Mouse (Mus musculus) kidney, adult 11 months (tissue): Measurements from ENCODE around the gene Dlx3.

Source experiments
- DNase-seq: peaks from one replicate; pipeline ENCODE4 v3.0.0; 2022

Gene Dlx3

DNA sequence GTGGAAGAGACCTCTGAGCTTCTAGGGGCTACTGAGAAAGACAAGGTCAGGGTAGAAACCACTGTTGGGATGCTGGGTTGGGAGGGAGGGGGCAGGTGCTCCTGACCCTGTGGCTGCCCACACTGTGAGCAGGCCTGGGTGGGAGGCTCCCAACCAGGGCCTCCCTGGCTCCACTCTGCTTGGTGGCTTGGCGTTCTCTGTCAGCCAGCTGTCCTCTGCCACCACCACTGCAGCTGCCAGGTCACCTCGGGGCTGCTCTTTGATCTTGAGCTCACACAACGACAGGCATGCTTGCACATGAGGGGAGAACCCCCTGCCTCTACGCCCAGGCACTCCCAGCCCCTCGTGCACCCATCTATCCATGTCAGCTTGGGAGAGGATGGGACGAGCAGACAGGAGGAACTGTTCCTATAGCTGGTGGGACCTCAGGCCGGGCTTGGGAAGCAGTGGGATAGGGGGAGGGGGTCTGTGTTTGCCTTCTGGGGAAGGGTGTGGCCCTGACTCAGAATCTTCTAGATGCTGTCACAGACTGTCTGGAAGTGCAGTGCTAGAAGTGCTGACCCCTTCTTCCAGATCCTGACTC, 5.5 kb downstream of the Dlx3 start:
- DNase-seq = no peak

DNA sequence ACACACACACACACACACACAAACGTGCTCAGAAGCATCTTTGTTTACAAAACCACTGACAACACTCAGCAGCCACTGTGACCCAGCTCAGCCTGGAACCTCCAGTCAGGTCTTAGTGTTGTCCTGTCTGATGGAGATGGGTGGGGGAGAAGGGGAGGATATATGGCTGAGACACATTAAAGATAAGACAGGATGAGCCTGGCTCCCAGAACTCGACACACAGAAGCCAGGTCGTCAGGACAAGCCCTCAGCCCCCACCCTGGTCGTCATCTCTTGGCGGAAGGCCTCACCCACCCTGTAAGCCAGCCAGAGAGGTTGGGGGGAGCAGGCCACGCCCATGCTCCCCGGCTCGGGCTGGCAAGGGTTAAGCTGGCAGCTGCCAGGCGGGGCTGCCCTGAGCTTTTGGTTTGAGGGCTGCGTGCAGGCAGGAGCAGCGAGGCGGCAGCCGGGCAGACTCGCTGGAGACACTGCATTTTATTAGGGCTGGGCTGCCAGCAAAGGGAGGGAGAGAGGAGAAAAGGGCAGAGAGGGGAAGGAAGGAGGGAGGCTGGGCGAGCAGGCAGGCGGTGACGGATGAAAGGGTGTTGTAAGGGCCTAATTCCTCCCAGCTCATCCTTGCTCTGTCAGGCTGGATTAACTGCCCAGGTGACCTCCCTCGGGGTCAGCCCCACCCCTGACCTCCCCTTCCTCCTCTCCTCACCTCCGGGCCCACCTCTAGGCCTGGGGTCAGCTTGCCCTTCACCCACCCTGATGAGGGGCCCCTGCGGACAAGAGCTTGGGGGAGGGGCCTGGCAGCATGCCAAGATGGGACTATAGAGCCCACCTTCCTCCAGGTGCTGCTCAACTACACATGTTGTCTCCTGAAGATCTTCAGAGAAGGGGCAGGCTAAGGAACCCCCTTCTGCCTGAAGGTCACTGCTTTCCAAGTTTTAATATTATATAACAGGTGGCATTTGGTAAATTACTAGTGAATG, 6.6 kb downstream of the Dlx3 start:
- DNase-seq = no peak

DNA sequence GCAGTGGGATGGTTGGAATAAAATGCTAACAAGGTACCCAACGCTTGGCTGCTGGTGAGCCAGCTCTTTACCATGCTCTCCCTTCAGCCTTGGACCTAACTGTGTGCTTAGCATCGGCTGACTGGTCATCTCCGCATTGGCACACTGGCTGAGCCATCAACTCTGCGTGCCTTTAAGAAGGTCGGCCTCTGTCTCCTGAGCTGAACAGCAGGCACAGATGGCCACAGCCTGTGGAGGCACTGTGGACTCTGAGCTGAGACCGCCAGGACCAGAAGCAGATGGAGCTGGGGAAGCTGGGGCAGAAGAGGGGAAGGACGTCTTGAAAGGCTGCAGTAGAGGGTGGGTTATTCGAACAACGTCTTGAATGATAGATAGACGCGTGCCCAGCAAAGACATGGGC, 8.4 kb downstream of the Dlx3 start:
- DNase-seq = no peak

DNA sequence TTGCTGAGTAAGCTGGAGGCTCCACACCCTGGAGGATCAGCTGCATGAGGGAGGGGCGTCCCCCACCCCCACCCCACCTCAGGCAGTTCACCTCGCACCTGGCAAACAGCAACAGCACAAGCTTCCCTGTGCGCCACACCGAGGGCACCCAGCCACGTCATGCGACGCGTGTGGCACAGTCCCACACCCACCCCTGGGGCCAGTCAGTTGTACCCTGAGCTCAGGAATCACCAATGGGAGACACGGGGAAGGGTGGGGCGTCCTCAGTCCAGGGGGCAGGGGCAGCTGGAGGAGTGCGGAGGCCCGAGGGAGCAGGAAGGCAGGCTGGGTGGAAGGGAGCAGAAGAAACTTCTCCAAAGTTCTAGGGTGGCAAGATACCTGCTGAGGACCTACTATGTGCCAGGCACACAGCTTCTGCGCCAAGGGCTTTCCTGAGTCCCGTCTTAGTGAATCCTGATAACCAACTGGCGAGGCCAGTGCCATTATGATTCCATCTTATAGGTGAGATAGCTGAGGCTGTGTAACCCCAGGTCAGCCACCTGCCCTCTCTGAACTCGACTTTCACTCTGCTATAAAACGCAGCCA, 10.8 kb downstream of the Dlx3 start:
- DNase-seq = no peak

DNA sequence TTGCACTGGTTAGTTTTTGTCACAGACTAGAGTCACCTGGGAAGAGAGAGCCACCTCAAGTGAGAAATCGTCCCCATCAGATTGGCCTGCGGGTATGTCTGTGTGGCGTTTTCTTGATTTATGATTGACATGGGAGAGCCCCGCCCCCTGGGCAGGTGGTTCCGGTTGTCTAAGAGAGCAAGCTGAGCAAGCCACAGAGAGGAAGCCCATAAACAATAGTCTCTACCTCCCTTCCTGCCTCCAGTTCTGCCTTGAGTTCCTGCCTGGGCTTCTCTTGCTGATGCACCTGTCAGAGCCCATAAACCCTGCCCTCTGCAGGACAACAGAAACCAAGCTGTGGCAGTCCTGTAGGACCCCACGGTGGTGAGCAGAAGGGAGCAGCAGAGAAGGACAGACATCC, 13.4 kb downstream of the Dlx3 start:
- DNase-seq = no peak

DNA sequence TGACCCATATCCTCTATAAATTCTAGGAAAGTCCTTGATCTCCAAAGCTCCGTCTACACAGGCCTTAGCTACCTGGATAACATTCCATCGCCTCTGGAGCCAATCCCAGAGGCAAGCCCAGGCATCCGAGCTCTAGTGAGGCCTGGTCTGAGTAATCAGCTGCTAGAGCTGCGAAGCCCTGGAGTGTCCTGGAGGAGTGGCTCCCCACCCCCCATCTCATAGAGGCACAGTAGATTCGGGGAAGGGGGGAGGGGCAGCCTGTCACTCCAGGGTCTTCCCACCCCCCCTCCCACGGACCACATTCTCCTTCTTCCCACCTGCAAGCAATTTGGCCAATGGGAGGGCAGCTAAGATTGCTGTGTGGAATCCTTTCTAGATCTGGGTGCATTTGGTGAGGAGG, 17.4 kb downstream of the Dlx3 start:
- DNase-seq = no peak

DNA sequence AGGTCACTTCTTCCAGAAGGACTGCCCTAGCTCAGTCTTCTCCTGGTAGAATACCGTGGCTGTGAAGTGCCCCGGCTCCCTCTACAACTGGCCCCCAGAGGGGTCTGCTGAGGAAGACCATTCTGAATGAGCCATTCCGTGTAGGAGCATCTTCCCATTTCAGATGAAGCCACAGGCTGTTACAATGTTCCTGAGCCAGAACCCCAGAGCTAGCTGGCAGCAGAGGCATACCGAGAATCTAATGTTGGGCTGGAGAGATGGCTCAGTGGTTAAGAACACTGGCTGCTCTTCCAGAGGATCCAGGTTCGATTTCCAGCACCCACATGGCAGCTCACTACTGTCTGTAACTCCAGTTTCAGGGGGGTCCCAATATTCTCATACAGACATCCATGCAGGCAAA, 20.0 kb downstream of the Dlx3 start:
- no peak for DNase-seq

DNA sequence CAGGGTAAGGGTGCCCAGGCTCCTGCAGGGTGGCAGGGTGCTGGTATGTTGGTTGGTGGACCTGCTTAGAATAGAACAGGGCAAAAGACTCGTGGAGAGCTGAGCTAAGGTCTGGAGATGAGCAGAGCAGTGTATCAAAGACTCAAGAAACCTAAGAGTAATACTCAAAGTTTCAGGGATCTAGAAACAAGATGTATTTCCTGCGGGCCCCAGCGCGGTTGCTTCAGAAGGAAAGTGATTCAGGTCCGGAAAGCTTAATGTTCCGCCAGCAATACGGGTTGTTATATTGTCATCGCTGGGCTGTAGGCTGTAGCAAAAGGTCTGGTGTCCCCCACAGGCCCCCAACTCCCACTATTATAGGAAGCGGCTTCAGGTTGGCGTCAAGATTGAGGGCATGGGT, 22.3 kb downstream of the Dlx3 start:
- DNase-seq = no peak

DNA sequence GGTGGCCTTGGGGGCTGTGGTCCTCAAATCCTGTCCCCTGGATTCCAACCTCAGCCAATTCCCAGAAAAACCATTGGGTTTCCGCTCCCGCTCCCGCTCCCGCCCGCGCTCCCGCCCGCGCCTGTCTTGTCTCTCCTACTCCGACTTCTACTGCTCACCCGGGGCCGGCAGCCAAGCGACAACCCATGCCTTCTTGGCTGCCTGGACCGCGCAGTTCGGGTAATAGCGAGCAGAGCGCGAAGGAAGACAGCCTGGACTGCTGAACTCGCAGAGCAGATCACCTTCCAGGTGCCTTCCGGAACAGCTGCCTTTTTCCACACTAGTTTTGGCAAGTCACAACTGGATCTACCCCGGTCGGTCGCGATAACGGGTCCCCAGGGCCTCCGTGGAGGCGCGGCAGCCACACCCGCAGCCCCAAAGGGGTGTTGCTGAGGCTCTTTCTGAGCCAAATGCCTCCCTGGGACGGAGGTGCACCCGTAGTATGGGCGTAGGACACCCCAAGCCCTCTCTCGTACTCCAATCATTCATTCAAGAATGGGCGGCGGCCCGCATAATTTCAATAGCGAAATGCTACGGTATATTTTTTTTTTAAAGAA, 23.2 kb downstream of the Dlx3 start:
- no peak for DNase-seq

DNA sequence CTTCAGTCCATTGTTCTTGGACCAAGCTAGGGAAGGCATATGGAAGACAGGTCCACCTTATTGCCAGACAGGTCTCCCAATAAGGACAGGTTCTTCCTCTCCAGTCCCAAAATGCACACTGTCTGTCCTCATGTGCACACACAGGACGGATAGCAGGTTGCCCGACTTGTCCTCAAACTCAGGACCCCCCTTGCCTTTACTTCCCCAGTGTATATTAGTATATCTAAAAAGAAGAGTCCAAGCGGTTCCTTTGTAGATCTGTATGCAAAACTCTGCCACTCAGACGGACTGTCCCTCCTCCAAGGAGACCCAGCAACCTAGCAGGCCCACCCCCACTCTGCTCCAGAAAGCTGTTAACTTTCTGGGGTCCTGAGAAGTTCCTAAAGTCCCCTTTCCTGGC, 23.7 kb downstream of the Dlx3 start:
- DNase-seq = no peak

DNA sequence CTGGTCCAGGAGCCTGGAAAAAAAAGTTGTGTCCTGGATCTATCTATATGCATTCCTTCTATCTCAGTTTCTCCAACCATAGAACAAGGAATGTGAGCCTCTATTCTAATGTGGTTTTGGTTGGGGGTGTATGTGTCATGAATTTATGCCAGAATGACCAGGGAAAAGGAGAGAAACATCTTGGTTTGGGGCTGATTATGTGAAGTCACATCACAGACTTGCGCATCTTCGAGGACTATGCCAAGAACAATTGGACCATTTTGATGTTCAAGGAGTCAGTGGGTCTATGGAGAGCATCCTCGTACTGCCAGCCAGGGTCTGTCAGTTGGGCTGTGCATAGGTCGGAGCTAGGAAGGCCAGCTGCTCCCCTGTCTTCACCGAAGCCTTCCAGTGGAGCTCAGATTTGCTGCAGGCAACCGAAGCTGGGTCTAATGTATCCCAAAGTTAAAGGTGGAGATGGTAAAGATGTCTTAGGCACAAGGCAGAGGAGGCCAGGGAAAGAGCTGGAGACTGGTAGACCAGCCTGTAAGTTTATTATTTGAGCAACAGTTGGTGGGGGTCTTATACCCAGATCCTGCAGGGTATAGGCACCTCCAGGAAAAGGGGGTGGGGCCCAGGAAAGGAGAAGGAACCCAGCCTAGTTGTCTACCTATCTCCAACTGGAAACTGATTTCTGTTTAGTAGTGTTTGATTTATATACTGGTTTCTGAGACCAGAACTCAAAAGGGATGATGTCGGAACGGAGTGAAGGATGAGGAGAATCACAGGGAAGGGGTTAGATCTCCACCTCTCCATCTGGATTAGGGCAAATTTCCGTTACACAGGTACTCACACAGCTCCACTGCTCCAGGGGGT, 24.4 kb downstream of the Dlx3 start:
- no peak for DNase-seq

DNA sequence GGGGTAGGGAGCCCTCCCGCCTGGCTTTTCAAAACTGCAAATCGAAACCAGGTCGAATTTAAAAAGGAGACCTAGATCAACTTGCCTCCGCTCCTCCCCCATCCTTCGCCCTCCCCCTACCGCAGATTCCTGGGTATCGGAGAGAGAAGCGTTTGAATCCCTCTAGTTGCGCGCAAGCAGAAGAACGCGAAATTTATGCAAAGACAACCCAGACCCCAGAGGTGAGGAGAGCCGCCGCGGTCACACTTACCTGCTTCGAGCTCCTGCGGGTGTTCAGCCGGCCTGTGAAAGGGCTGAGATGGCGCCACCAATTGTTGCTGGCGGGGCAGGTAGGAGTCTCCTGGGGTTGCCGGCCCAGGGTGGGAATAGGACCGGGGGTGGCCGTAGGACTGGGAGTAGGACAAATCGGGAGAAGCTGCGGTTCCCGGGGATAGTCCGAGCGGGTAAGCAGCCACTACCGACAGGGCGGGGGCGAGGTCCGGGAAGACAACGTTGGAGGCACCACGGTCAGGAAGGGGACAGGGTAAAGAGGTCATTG, 25.1 kb downstream of the Dlx3 start:
- no peak for DNase-seq

DNA sequence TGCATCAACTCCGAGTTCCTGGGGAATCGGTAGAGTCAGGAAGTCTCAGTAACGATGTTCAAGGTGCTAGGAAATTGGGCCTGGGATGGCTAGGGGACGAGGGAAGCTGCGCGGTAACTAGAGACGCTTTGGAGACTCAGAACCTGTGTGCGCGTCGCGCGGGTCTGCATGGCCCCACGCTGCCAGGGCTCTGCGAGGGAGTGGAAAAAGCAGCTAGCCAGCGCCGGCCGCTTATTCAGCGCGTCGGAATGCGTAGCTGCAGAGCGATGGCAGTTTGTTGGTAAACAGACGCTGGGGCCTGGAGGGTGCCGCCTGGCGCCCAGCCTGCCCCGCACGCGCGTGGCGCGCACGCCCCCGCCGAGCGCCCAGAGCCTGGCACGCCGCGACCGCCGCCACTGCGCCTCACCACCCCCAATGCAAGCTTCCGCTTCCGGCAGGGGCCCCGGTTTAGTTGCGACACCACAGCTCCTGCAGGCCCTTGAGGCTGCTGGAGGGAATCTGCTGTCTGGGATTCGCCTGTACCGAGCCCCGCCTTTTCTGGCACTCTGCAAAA, 26.0 kb downstream of the Dlx3 start, which contains the start of gene Dlx4:
Dlx4 (minus strand) TSS at position 413 of the 553 bp plus-strand sequence.
- no peak for DNase-seq

DNA sequence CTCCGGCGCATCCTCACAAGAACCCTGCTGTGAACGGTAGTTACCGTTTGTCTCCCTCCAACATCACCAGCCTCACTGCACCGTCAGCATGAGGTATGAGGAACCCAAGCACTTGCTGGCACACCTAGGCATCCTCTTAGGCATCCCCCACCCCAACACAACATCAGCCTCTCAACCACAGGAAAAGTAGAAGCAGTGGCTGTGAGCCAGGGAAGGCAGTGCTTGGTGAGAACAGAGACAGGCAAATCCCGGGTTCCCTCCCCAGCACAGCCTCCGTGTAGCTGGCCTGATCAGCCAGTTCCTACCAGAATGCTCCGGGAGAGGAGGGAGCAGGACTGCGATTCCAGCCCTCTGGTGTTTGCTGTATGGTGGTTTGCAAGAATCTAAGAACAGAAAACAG, 28.8 kb downstream of the Dlx3 start:
- no peak for DNase-seq

DNA sequence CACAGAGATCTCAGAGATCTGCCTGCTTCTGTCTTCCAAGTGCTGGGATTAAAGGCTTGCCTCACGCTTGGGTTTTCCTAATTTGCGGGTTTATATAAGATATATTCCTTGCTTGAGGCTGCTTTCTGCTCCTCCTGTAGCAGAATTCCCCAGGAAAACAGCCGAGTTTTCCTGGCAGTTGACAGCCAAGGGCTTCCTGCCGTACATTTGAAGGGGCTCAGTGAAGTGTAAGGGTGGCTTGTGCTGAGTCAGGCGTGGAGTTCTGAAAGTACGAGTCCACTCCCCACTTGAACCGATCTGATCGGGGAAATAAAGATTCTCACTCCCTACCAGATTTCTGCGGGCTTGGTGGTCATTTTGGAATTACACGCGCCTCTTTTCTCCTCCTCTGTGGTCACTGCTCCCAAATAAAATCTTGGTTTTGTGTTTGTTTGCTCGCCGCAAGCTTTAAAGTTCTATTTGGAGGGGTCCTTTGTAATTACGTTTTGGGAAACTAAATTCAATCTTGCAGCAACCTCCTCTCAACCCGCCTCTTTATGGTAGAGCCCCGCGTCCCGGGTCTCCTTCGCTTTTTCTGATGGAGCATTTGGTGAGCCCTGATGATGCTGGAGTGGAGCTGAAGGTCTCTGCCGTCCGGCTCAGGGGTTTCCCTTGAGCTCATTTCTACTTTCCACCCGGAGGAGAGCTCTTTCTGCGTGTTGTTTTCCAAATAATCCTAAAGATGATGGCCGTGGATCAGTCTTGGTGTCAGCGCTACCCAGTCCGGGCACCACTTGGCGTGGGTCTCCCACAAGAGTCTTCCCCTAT, 29.7 kb downstream of the Dlx3 start:
- no peak for DNase-seq

DNA sequence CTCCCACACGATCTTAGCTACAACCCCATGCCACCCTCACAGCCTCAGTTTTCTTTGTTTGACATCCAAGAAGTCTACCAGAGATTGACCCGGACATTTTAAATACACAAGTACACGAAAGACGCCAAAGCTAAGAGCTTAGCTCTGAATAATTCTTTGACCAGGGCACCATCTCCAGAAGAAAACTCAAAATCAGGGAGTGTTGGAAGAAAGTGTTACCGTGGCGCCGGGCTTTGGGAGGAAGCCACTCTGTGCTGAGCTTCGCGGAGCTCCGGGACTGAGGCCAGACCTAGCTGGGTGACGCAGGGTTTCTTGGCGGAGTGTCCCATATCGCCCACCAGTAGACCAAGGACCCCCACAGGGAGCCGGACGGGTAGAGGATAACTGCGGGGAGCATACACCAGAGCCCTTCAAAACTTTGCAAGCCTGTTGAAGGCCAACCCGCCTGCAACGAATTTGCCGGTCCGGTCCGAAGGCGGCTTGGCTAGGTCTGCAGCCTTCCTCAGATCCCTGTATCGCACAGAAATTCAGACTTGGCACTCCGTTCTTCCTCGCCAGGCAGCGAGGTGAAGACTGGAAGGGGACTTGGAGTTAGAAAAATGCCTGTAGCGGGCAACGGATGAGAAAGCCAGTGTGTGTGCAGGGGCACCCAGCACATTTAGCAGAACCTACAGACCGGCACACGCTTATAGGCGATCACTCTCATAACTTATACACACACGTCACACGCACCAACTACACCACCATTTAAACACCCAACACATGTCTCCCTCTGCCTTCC, 30.5 kb downstream of the Dlx3 start:
- DNase-seq = no peak

DNA sequence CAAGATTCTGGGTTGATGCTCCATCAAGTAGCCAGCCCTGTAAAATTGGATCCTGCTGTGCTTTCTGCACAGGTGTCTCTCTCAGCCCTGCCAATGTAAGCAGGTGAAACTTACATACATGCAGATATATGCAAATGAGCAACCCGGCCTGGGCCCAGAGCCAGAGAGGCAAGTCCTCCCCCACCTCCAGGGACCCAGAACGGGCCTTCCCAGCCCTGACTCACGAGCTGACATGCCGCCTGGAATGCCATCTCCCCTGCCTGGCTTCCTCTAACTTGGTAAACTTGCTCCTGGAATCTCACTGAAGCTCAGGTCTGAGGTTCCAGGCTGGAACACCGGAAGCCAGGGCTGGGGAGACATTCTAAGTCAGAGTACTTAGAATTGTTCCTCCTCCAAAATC, 33.2 kb downstream of the Dlx3 start:
- DNase-seq = no peak

DNA sequence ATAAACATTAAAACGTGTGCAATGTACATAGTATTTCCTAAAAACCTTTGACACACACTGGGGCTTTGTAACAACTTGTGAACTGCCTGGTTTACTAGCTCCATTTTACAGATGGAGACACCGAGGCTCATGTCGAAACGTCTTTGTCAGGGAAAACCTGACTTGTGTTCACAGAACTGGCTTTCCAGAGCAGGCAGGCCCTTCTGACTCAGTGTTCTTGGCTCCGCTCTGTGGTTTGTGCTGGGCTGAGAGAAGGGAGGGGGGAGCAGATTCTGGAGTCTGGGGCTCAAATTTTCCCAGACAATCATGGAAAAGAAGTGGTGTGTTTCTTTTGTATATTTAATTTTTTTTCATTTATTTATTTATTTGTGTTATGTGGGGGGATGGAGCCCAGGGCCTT, 33.8 kb downstream of the Dlx3 start:
- DNase-seq = no peak

DNA sequence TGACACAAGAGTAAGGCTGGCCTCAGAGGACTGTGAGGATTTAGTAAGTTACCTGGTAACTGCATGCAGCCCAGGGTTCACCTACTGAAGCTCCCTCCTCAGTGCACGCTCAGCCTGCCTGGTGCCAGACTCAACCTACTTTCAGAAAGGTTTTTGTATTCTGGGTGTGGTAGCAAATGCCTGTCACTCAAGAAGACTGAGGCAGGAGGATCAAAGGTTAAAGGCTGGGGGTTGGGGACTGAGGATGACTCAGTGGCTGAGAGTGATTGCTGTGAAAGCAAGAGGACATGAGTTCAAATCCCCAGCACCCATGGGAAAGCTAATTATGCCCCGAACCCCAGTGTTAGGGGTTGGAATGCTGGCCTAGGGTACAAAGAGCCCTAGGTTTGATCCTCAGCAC, 35.6 kb downstream of the Dlx3 start:
- DNase-seq = no peak

DNA sequence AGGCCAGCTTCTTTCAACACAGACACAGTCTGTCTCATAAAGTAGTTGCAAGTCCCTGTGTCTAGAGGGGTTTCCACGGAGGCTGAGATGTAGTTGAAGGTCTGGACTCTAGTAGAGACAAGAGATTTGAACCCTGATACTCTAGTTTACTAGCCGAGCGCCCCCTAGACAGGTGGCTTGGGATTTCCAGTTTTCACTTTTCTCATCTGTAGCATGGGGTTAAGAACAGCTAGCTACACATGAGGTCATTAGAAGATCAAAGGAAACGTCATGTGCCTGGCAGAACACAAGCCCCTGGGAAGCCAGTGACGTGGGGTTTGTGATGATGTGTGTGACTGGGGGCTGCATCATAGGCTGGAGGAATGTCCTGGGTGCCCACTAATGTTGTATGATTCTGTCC, 37.4 kb downstream of the Dlx3 start:
- no peak for DNase-seq
